Mouse (Mus musculus): Measurements from ENCODE around the gene Ttyh3. TPM values are rescaled to one million over a fixed set of nuclear protein-coding genes. Genes with fewer than 3 reads are reported as not detected.
A peak's percentile ranks its signal among the peaks of the same experiment; 100 is the strongest.

Gene Ttyh3
- total RNA-seq, 2 experiments from 2014 or later: 6.1 to 7.8 TPM

DNA sequence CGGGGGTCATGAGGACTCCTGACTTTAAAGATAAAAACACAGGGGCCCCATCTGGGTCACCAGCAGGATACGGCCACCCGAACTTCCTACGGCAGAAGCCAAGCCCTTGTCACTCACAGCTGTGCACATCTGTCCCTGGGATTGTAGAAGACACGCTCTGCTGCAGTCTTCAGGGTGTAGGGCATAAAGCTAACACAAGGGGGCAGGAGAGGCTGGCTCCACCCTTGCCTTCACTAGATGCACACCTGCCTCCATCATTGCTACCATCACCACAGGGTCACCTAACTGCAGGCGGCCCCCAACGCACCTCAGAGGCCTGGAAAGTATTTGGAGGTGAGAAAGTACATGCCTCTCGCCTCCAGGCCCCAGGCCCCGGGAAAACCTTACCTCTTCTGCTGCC lies 19.8 kb downstream of the Ttyh3 start:
- DNase-seq: no peak

GRCm38 (mm10) chr5:140627580-140627979 lies 21.3 kb downstream of the Ttyh3 start:
- no peak for DNase-seq

DNA sequence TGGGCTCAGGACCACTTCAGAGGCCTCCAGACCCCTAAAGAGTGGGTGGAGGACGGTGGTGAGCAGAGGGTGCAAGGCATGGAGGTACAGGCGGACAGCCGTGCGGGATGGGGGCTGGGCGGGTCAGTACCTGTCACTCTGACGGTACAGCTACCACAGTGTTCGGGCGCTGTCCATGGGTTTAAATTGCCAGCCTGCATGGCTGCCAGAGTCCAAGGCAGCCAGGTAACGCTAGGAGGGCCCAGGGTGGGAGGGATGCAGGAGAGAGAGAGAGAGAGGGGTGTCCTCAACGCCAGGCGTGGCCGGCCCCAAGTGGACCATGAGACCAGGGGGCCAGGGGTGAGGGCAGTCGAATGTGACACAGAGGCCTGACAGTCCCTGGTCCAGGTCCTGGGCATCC lies 23.9 kb downstream of the Ttyh3 start:
- DNase-seq: no peak

DNA sequence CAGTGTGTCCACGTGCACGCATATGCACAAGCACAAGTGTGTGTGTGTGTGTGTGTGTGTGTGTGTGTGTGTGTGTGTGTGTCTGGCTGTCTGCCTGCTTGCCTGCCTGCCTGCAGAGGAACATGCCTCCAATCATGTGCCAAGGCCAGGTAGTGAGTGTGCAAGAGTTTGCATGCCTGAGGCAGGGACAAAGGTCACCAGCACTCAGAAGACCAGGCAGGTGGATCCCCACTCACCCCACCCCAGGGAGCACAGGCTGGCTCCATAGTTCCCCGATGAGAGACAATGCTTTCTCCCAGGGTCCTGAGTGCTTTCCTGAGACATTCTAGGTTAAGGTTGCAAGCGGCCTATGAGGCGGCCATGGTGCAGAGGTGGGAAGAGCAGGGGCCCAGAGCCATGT lies 24.6 kb downstream of the Ttyh3 start:
- DNase-seq: no peak

- DNase-seq: no peak
Observed at GRCm38 (mm10) chr5:140623791-140624190, 25.0 kb downstream of the Ttyh3 start.

DNA sequence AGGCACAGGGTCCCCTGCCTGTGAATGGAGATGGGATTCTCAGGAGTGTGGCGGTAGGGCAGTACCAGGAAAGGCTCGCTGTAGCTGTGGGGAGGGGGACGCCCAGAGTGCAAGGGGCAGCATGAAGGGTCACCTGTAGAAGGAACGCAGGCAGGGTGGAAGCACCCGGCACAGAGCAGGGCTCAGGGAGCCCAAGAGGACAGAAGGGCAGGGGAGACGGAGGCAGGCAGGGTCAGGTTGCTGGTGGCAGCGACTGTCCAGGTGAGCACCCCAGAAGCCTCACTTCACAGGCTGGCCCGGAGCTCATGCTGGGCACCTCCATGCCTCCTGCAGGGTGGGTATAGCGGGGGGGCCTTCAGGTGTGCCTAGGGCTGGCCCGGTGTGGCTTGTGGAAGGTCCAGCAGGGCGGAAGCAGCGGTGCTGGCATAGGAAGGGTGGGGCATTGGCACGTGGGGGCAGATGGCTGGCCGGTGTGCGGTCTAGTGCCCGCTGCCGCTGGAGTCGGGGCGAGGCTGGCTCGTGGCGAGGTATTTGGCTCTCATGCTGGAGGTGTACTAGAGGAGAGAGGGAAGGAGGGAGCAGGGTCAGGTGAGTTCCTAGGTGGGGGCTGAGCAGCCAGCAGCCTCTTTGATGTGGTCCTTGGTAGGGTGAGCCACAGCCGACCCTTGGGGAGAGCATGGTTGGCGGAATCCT lies 25.7 kb downstream of the Ttyh3 start:
- DNase-seq: no peak

- DNase-seq: no peak
Observed at GRCm38 (mm10) chr5:140621517-140621916, 27.3 kb downstream of the Ttyh3 start.

DNA sequence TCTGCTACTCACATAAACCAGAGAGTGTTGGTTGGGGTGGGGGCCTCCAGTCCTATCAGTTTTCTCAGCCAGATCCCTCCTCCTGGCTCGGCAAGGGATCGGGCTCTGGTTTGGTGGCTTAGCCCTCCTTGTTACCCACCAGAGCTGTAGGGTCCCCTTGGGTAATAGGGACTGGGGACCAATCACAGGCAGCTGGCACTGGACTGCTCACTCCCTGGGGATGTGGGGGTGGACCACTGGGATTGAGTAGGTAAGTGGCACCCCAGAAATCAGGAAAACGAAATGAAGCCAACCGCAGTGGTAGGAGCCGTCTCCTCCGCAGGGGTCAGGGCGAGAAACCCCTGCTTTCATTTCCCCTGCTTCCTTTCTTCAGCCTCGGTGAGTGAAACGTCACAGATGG lies 27.7 kb downstream of the Ttyh3 start:
- no peak for DNase-seq

DNA sequence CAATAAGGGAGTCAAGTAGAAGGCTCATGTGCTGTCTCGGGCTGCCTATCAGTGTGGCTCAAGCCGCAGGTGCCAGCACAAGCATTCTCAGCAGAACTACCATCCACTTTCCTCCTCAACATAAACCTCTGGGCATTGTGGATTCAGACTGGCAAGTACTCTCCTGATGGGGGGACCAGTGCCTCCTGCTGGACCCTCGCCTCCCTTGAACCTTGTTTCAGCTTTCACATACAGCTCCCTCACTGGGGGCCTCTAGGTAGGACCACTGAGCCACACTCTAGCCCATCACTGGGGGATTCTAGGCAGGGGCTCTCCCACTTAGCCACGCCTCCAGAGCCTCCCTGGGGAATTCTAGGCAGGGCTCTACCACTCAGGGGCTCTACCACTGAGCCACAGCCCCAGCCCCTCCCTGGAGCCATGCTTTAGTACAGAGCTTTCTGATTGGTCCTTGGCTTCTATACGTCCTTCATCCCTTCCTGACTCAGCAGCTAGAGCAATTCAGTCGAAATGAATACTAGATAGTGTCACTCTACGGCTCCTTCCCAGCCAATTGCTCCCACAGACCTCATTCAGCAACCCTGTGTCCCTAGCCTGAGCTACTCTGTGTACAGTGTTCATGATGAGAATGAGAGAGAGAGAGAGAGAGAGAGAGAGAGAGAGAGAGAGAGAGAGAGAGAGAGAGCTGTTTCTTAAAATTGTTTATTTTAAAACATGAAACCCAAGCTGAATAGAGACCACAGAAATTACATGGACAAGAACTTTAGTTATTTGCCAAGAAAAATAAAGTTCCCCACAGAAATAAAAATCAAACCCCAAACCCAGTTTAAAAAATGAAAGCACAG lies 28.7 kb downstream of the Ttyh3 start:
- no peak for DNase-seq

- DNase-seq: no peak
Observed at GRCm38 (mm10) chr5:140619151-140619771, 29.6 kb downstream of the Ttyh3 start.

- DNase-seq: no peak
Observed at GRCm38 (mm10) chr5:140617714-140618113, 31.1 kb downstream of the Ttyh3 start.

DNA sequence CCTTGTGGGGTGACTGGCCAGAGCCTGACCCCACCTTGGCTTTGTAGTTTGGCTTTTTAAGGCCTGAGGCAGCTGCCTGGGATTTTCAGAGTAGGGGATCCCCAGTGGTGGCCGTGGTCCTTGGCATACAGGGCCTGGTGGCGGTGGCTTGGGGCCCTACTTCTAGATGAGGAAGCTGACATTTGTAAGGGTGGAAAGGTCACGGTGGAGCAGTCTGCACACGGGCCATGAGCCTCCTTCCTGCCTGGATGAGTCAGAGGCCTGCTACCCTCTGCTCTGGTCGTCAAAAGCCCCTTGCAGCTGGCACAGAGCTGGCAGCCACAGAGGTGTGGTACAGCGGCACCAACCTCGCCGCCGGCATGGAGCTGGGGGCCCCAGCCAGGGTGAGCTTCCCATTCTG lies 32.1 kb downstream of the Ttyh3 start:
- DNase-seq: no peak

- DNase-seq: no peak
Observed at GRCm38 (mm10) chr5:140616110-140616503, 32.7 kb downstream of the Ttyh3 start.

DNA sequence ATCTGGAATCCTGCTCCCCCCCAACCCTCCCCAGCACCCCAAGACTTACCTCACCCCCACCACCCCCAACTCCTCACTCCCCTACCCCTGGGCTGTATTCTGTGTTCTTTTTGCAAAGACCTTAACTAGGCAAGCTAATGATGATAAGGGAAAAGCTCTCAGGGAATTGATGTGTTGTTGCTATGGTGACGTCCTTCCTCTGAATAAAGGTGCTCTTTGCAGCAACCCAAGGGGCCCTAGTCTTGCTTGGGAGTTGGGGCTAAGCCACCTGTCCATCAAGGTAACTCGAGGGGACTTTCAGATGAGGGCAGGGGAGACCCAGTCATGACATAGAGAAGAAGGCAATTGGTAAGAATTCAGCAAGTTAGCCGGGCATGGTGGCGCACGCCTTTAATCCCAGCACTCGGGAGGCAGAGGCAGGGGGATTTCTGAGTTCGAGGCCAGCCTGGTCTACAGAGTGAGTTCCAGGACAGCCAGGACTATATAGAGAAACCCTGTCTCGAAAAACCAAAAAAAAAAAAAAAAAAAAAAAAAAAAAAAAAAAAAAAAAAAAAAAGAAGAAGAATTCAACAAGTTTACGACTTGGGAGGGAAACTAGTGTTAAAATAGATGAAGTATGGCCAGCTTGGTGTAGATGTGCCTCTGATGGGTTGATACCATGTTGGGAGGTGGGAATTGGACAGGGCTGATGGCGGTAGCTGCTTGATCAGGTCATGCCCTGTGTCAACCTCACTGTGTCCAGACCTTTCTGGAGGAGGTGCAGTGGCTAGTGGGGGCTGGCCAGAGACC lies 33.3 kb downstream of the Ttyh3 start:
- no peak for DNase-seq

DNA sequence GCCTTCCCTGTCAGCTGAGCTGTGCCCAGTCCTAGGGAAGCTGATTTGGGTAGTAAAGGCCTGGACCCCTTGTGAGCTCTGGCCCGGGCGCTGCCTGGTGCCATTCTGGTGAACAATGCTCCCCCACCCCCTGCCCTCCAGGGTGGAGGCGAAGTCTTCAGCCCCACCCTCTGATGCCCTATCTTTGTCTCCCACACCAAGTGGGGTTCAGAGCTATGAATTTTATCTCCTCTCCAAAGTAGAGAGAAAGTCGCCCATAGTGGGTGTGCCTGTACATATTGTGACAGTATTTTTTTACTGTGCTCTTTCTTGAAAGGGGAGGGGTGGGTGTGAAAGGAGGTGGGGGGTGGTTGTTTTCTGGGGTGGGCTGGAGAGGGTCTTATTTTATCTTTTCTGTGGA lies 34.0 kb downstream of the Ttyh3 start:
- DNase-seq: no peak

- no peak for DNase-seq
Observed at GRCm38 (mm10) chr5:140614141-140614540, 34.7 kb downstream of the Ttyh3 start.

- no peak for DNase-seq
Observed at GRCm38 (mm10) chr5:140612191-140612590, 36.6 kb downstream of the Ttyh3 start.

GRCm38 (mm10) chr5:140611611-140612185 lies 37.1 kb downstream of the Ttyh3 start:
- DNase-seq: no peak

DNA sequence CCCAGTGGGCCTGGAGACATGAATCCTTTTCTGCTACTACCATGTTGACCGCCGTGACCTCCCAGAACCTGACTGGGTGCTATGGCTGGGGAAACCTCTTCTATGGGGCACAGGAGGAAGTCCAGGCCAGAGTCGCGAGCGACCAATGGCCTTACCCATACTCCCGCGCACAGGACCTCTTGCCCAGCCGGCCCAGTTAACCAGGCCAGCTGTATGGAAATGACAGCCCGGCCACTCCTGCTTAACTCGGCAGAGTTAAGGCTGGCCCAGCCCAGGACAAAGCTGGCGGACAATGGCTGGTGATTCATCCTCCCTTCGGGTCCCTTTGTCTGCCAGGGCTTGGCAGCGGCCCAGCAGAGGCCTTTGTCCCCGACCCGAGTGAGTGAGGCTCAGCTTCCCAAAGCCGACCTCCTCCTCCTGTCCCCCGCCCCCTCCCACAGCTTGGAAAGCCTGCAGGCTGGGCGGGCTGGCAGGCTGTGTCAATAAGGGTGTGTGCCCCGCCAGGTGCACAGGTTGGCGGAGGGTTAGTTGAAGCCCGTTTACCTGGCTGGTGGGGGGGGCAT lies 37.7 kb downstream of the Ttyh3 start:
- peak; percentile 82 for DNase-seq

GRCm38 (mm10) chr5:140610273-140611011 lies 38.4 kb downstream of the Ttyh3 start:
- DNase-seq: peak; percentile 65

Measured in gastrocnemius, postnatal 25 days (tissue).